Mouse (Mus musculus) CH12.LX (cell line): Measurements from ENCODE around the gene Ncoa7. TPM values are rescaled to one million over a fixed set of nuclear protein-coding genes. Genes with fewer than 3 reads are reported as not detected.

ENCODE experiments used
- DNase-seq: peaks from one replicate; pipeline ENCODE4 v3.0.0-alpha.2; 2013; ENCODE audit errors: extremely low read depth
- H3K27ac ChIP-seq: 2 replicates; pipeline ENCODE4 v1.5.1; 2012; ENCODE audit warnings: low read depth, mild to moderate bottlenecking, control low read depth, moderate library complexity; ENCODE audit not compliant: insufficient read depth
- H3K27me3 ChIP-seq: replicated peaks from 2 replicates; pipeline ENCODE3; 2012; ENCODE audit warnings: inconsistent platforms
- H3K36me3 ChIP-seq, 2 experiments: replicated peaks in 1 of 2; 2 replicates each; pipeline versions ENCODE3 to v1.6.1; 2012; ENCODE audit warnings: inconsistent platforms in 1 of 2, low read length in 1 of 2, mild to moderate bottlenecking in 1 of 2, mixed read lengths in 1 of 2, moderate library complexity in 1 of 2; ENCODE audit not compliant: control insufficient read depth in 1 of 2, insufficient read depth in 1 of 2
- H3K4me1 ChIP-seq, 2 experiments: 2 replicates each; pipeline ENCODE4 v1.6.1; 2012; ENCODE audit warnings: inconsistent platforms in 1 of 2, moderate library complexity in 1 of 2; ENCODE audit not compliant: insufficient read depth in 2 of 2, control insufficient read depth in 1 of 2
- H3K4me2 ChIP-seq: 2 replicates; pipeline ENCODE4 v1.6.1; 2012; ENCODE audit warnings: low read depth, mild to moderate bottlenecking, control low read depth; ENCODE audit not compliant: poor library complexity, insufficient read depth, severe bottlenecking
- H3K4me3 ChIP-seq, 3 experiments: fragments of 150-350 bp in 1 of 3; sonication (generic) in 1 of 3; replicated peaks in 1 of 3; 2 replicates each; pipeline versions ENCODE3 to v1.5.1; 2011 to 2012; ENCODE audit warnings: low read depth in 2 of 3, low read length in 2 of 3, mild to moderate bottlenecking in 2 of 3, moderate library complexity in 2 of 3, control low read depth in 1 of 3, improper control_type of control experiment in 1 of 3, inconsistent platforms in 1 of 3, mixed read lengths in 1 of 3; ENCODE audit not compliant: poor library complexity in 1 of 3
- H3K79me2 ChIP-seq: replicated peaks from 2 replicates; pipeline ENCODE4 v1.6.1; 2012; ENCODE audit warnings: mild to moderate bottlenecking, moderate library complexity; ENCODE audit not compliant: control insufficient read depth, poor library complexity, insufficient read depth, severe bottlenecking; ENCODE audit errors: extremely low read depth
- H3K9ac ChIP-seq: 2 replicates; pipeline ENCODE4 v1.6.1; 2012; ENCODE audit warnings: low read depth, mild to moderate bottlenecking, control low read depth, moderate library complexity; ENCODE audit not compliant: insufficient read depth
- H3K9me3 ChIP-seq: replicated peaks from 2 replicates; pipeline ENCODE3; 2012; ENCODE audit warnings: low read length, inconsistent platforms, mixed read lengths
- BHLHE40 ChIP-seq: IDR thresholded peaks from 2 replicates; pipeline ENCODE4 v1.6.1; 2011; ENCODE audit warnings: mild to moderate bottlenecking, low read depth, low read length, improper control_type of control experiment
- CHD1 ChIP-seq: IDR thresholded peaks from 2 replicates; pipeline ENCODE4 v1.6.1; 2012; ENCODE audit warnings: low read depth, low read length, improper control_type of control experiment, inconsistent platforms
- GABPA ChIP-seq: IDR thresholded peaks from 2 replicates; pipeline ENCODE4 v1.6.1; 2012; ENCODE audit warnings: low read depth, low read length, improper control_type of control experiment, inconsistent platforms; ENCODE audit not compliant: insufficient replicate concordance
- HCFC1 ChIP-seq: IDR thresholded peaks from 2 replicates; pipeline ENCODE4 v1.6.1; 2012; ENCODE audit warnings: low read depth, mild to moderate bottlenecking, inconsistent platforms, low read length, improper control_type of control experiment
- IRF4 ChIP-seq: IDR thresholded peaks from 2 replicates; pipeline ENCODE4 v1.6.1; 2014; ENCODE audit warnings: low read depth, mild to moderate bottlenecking, inconsistent platforms, low read length, improper control_type of control experiment
- JUN ChIP-seq: IDR thresholded peaks from 2 replicates; pipeline ENCODE4 v1.6.1; 2011; ENCODE audit warnings: low read depth, mild to moderate bottlenecking, low read length, improper control_type of control experiment, moderate library complexity; ENCODE audit not compliant: insufficient read depth
- JUND ChIP-seq: conservative IDR thresholded peaks from 2 replicates; pipeline ENCODE4 v1.6.1; 2011; ENCODE audit warnings: low read depth, low read length, improper control_type of control experiment
- MAFK ChIP-seq: IDR thresholded peaks from 2 replicates; pipeline ENCODE4 v1.6.1; 2011; ENCODE audit warnings: low read length, improper control_type of control experiment; ENCODE audit not compliant: insufficient replicate concordance
- MAZ ChIP-seq: IDR thresholded peaks from 2 replicates; pipeline ENCODE4 v1.6.1; 2012; ENCODE audit warnings: low read depth, mild to moderate bottlenecking, inconsistent platforms, low read length, improper control_type of control experiment, moderate library complexity
- MEF2A ChIP-seq: IDR thresholded peaks from 2 replicates; pipeline ENCODE4 v1.6.1; 2014; ENCODE audit warnings: low read depth, mild to moderate bottlenecking, inconsistent platforms, low read length, improper control_type of control experiment, borderline replicate concordance
- MXI1 ChIP-seq: IDR thresholded peaks from 2 replicates; pipeline ENCODE4 v1.6.1; 2011; ENCODE audit warnings: mild to moderate bottlenecking, low read depth, low read length, improper control_type of control experiment
- RAD21 ChIP-seq: IDR thresholded peaks from 2 replicates; pipeline ENCODE4 v1.6.1; 2011; ENCODE audit warnings: low read depth, mild to moderate bottlenecking, low read length, improper control_type of control experiment, moderate library complexity
- RCOR1 ChIP-seq: conservative IDR thresholded peaks from 2 replicates; pipeline ENCODE4 v1.6.1; 2012; ENCODE audit warnings: low read depth, mild to moderate bottlenecking, inconsistent platforms, low read length, improper control_type of control experiment
- SIN3A ChIP-seq: IDR thresholded peaks from 2 replicates; pipeline ENCODE4 v1.6.1; 2012; ENCODE audit warnings: low read length, improper control_type of control experiment, inconsistent platforms
- SMC3 ChIP-seq: IDR thresholded peaks from 2 replicates; pipeline ENCODE4 v1.6.1; 2011; ENCODE audit warnings: low read depth, low read length, improper control_type of control experiment
- USF1 ChIP-seq: IDR thresholded peaks from 2 replicates; pipeline ENCODE4 v1.6.1; 2014; ENCODE audit warnings: low read depth, mild to moderate bottlenecking, inconsistent platforms, low read length, improper control_type of control experiment
- USF2 ChIP-seq: conservative IDR thresholded peaks from 2 replicates; pipeline ENCODE4 v1.6.1; 2011; ENCODE audit warnings: low read depth, low read length, improper control_type of control experiment
- ZKSCAN1 ChIP-seq: IDR thresholded peaks from 2 replicates; pipeline ENCODE4 v1.6.1; 2012; ENCODE audit warnings: low read depth, inconsistent platforms, low read length, improper control_type of control experiment, borderline replicate concordance
- ZMIZ1 ChIP-seq: IDR thresholded peaks from 2 replicates; pipeline ENCODE4 v1.6.1; 2012; ENCODE audit warnings: low read depth, mild to moderate bottlenecking, inconsistent platforms, low read length, improper control_type of control experiment
- dilution Hi-C: fragments of 300-500 bp; cut with MboI; formaldehyde crosslinking; loops from 2 replicates; pipeline ENCODE4 v1.14.3; 2020; ENCODE audit warnings: low sequenced_read_pairs; ENCODE audit not compliant: extremely low pct_unique_long_range_greater_than_20kb, extremely low pct_ligation_motif_present
- in situ Hi-C: fragments of 300-500 bp; cut with MboI; formaldehyde crosslinking; loops from 3 replicates; pipeline ENCODE4 v1.14.3; 2019; ENCODE audit warnings: low sequenced_read_pairs, low pct_ligation_motif_present, low pct_unique_long_range_greater_than_20kb, mixed read lengths
- polyA plus RNA-seq: library from polyadenylated mRNA; unstranded; fragments of >175 nt; gene quantifications from 2 replicates; pipeline ENCODE4 v1.2.1, GENCODE M21; 2012; ENCODE audit warnings: low read depth; ENCODE audit not compliant: insufficient read length
- total RNA-seq, 2 experiments: library from RNA; depleted of rRNA; stranded (reverse); fragments of 300-350 nt in 1 of 2; fragments of >200 nt in 1 of 2; gene quantifications; 2 replicates each; pipeline ENCODE4 v1.2.3; 2012 to 2014

Ncoa7 gene
- total and polyA plus RNA-seq, 3 experiments = 4.7 to 9.2 (median 7.0) TPM

DNA sequence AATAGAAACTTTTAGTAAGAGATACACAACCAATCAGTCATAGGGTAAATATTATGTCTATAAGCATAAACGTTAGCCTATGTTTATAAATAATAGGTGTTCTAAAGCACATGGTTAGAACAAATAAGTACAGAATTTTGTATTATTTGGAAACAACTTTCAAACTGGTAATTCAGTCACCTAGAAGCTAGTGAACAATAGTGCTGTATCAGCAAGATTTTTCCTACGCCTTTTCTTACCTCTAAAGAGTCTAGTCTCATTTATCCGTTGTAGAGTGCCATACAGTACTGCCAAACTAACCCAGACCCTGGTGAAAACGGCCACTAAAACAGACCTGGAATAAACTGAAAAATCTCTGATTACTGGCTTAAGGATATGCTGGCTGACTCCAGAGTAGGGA lies 190.1 kb downstream of the Ncoa7 start:
- Histone ChIP-seq H3K79me2 (0 out of 2 replicates have a peak, but pooled peaks cover 2% of the 10 kb centered on the region), H3K27ac (no peak overlapping the region), H3K9ac (no peak overlapping the region), H3K4me2 (no peak overlapping the region), H3K4me3 (no peak overlapping the region), H3K4me1 (peaks cover 0 to 5% of the 10 kb centered on the region in 2 experiments; a peak in 2 of 4 replicates), H3K27me3 (no peaks in the 10 kb centered on the region), H3K9me3 (no peaks in the 10 kb centered on the region), H3K36me3 (peaks cover 3 to 17% of the 10 kb centered on the region in 2 experiments)
- in situ Hi-C loops = loop anchor here (25.0 kb wide), 1 partner anchor 699 kb away; the partner anchor contains the start of gene Hddc2
- no peak for TF ChIP-seq ZKSCAN1
- TF ChIP-seq MAFK = peak; percentile 73
- DNase-seq = no peak
- dilution Hi-C loops = no loop called here

DNA sequence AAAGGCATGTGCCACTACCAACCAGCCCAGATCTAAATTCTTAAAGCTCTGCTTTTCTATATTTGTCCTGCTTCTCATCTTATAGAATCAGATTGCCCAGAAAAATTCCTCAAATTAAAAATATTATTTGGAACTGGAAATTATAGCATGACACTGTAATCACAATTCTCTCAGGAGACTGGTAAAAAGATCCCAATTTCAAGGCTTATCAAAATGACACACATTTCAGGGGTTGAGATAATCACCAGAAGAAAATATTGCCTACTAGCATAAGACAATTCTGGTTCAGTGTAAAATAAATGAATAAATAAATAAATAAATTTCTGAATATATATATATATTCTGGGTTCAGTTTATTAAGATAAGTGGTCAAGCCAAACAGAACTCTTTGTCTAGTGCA lies 193.5 kb downstream of the Ncoa7 start:
- Histone ChIP-seq H3K36me3 (peaks cover 3 to 20% of the 10 kb centered on the region in 2 experiments), H3K4me1 (no peaks in the 10 kb centered on the region), H3K79me2 (no peaks in the 10 kb centered on the region), H3K4me3 (no peak overlapping the region), H3K9ac (no peak overlapping the region), H3K4me2 (no peak overlapping the region), H3K27ac (no peak overlapping the region), H3K27me3 (no peaks in the 10 kb centered on the region), H3K9me3 (no peaks in the 10 kb centered on the region)
- DNase-seq = no peak
- TF ChIP-seq BHLHE40 = no peak
- no peak for TF ChIP-seq MXI1
- TF ChIP-seq RCOR1 = no peak
- TF ChIP-seq SIN3A = no peak
- no peak for TF ChIP-seq USF2
- TF ChIP-seq JUND = no peak
- no peak for TF ChIP-seq SMC3
- TF ChIP-seq MEF2A = no peak
- no peak for TF ChIP-seq CHD1
- no peak for TF ChIP-seq RAD21
- TF ChIP-seq JUN = no peak
- no peak for TF ChIP-seq GABPA
- no peak for TF ChIP-seq IRF4
- no peak for TF ChIP-seq HCFC1
- TF ChIP-seq MAZ = no peak
- TF ChIP-seq ZMIZ1 = no peak
- no peak for TF ChIP-seq USF1
- in situ Hi-C loops = loop anchor here (25.0 kb wide), 1 partner anchor 703 kb away; the partner anchor contains the start of gene Hddc2
- dilution Hi-C loops = no loop called here
